Mouse (Mus musculus) ES-E14 (cell line): Measurements from ENCODE around the gene Ubxn4. TPM values are rescaled to one million over a fixed set of nuclear protein-coding genes. Genes with fewer than 3 reads are reported as not detected.

Experiments used
- DNase-seq: peaks from one replicate; pipeline ENCODE4 v3.0.0-alpha.2; 2013; ENCODE audit warnings: low read depth, low spot score
- H3K27ac ChIP-seq: 2 replicates; pipeline ENCODE4 v1.5.1; 2012; ENCODE audit warnings: low read depth, mild to moderate bottlenecking, low read length, moderate library complexity, mixed read lengths; ENCODE audit not compliant: poor library complexity, insufficient read depth, severe bottlenecking
- H3K36me3 ChIP-seq: 2 replicates; pipeline ENCODE4 v1.6.1; 2012; ENCODE audit warnings: mild to moderate bottlenecking, low read length, moderate library complexity, mixed read lengths; ENCODE audit not compliant: control insufficient read depth, poor library complexity, insufficient read depth, severe bottlenecking
- H3K4me1 ChIP-seq, 2 experiments: fragments of 150-350 bp in 1 of 2; sonication (generic) in 1 of 2; 2 replicates each; pipeline ENCODE4 v1.6.1; 2012; ENCODE audit warnings: low read length in 2 of 2, mild to moderate bottlenecking in 1 of 2, mixed read lengths in 1 of 2; ENCODE audit not compliant: control insufficient read depth in 2 of 2, insufficient read depth in 2 of 2, poor library complexity in 1 of 2
- H3K4me3 ChIP-seq, 2 experiments: fragments of 150-350 bp in 1 of 2; sonication (generic) in 1 of 2; 2 replicates each; pipeline ENCODE4 v1.5.1; 2012; ENCODE audit warnings: low read length in 2 of 2, low read depth in 1 of 2, mild to moderate bottlenecking in 1 of 2, mixed read lengths in 1 of 2; ENCODE audit not compliant: insufficient read depth in 1 of 2, poor library complexity in 1 of 2, severe bottlenecking in 1 of 2
- H3K9ac ChIP-seq: 2 replicates; pipeline ENCODE4 v1.6.1; 2012; ENCODE audit warnings: low read depth, mild to moderate bottlenecking, low read length, mixed read lengths; ENCODE audit not compliant: poor library complexity, insufficient read depth, severe bottlenecking
- H3K9me3 ChIP-seq: fragments of 150-350 bp; sonication (generic); 2 replicates; pipeline ENCODE4 v1.6.1; 2012; ENCODE audit warnings: low read depth, mild to moderate bottlenecking, low read length; ENCODE audit not compliant: control insufficient read depth, insufficient read depth
- CHD2 ChIP-seq: IDR thresholded peaks from 2 replicates; pipeline ENCODE4 v1.6.1; 2014; ENCODE audit warnings: mild to moderate bottlenecking, low read depth, low read length, inconsistent platforms
- HCFC1 ChIP-seq: IDR thresholded peaks from 2 replicates; pipeline ENCODE4 v1.6.1; 2012; ENCODE audit warnings: low read length, inconsistent platforms, borderline replicate concordance; ENCODE audit not compliant: insufficient read depth
- MAFK ChIP-seq: IDR thresholded peaks from 2 replicates; pipeline ENCODE4 v1.6.1; 2014; ENCODE audit warnings: mild to moderate bottlenecking, low read depth, low read length, inconsistent platforms; ENCODE audit not compliant: insufficient read depth
- ZC3H11A ChIP-seq: IDR thresholded peaks from 2 replicates; pipeline ENCODE4 v1.6.1; 2012; ENCODE audit warnings: low read depth, mild to moderate bottlenecking, inconsistent platforms, low read length, borderline replicate concordance
- ZNF384 ChIP-seq: IDR thresholded peaks from 2 replicates; pipeline ENCODE4 v1.6.1; 2012; ENCODE audit warnings: low read depth, low read length, inconsistent platforms
- in situ Hi-C, 2 experiments: fragments of 600-800 bp; cut with MboI; formaldehyde crosslinking; loops; one replicate each; pipeline ENCODE4 v1.15.1; 2025; ENCODE audit warnings: low sequenced_read_pairs in 2 of 2, inconsistent platforms in 1 of 2; ENCODE audit not compliant: unreplicated experiment in 2 of 2
- total RNA-seq: library from RNA; depleted of rRNA; stranded (reverse); fragments of 300-350 nt; gene quantifications from 2 replicates; pipeline ENCODE4 v1.2.3, GENCODE M21; 2012

Gene Ubxn4
- total RNA-seq, 1 experiment, result 50.2 TPM

GRCm38 (mm10) chr1:128295296-128295695 lies 51.5 kb downstream of the Ubxn4 start:
- Histone ChIP-seq H3K36me3 (no peaks in the 10 kb centered on the region), H3K4me1 (no peaks in the 10 kb centered on the region; a peak in 1 of 4 replicates), H3K9me3 (no peaks in the 10 kb centered on the region), H3K9ac (no peak overlapping the region), H3K27ac (no peak overlapping the region), H3K4me3 (no peak overlapping the region)
- no peak for DNase-seq
- in situ Hi-C loops, result loop anchor here in 1 of 2 experiments (25.0 kb wide), 1 partner anchor 542 kb away; no protein-coding TSS in a partner anchor
- no peak for TF ChIP-seq ZNF384
- TF ChIP-seq MAFK, result no peak
- no peak for TF ChIP-seq ZC3H11A
- no peak for TF ChIP-seq CHD2
- TF ChIP-seq HCFC1, result no peak

GRCm38 (mm10) chr1:128295717-128296528 lies 52.2 kb downstream of the Ubxn4 start:
- H3K9me3 ChIP-seq, result no peaks in the 10 kb centered on the region
- H3K9ac ChIP-seq, result no peak overlapping the region
- H3K27ac ChIP-seq, result no peak overlapping the region
- H3K36me3 ChIP-seq, result no peaks in the 10 kb centered on the region
- no peak for TF ChIP-seq HCFC1
- no peak for TF ChIP-seq ZC3H11A
- TF ChIP-seq MAFK, result no peak
- no peak for TF ChIP-seq CHD2
- no peak for TF ChIP-seq ZNF384
- no peak for DNase-seq
- H3K4me3 ChIP-seq, result no peak overlapping the region
- H3K4me1 ChIP-seq, result no peaks in the 10 kb centered on the region; a peak in 1 of 4 replicates
- in situ Hi-C loops, result loop anchor here in 1 of 2 experiments (25.0 kb wide), 1 partner anchor 541 kb away; no protein-coding TSS in a partner anchor

DNA sequence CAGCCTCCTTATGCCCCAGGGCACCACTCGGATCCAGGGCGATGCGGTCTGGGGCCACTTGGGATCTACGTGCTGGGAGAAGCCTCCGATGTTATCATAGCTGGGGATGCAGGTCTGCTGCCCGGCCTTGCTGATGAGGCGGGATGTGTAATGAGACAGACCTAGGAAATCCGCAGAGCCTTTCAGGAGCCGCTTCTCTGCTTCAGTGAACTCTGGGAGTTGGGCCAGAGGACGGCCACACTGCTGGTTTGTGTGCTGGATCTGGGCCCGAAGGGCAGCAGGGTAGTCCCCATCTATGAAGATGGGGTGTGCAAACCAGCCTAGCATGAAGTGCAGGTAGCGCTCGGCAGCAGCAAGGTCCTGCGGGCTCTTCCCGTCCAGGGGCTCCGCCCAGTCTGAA lies 60.1 kb downstream of the Ubxn4 start:
- peak overlapping the region; percentile 35; the same call in 1 of the 2 replicates for H3K9ac ChIP-seq
- TF ChIP-seq ZNF384 (no peak), ZC3H11A (no peak), MAFK (no peak), HCFC1 (no peak), CHD2 (no peak)
- no peak for DNase-seq
- no peaks in the 10 kb centered on the region for H3K36me3 ChIP-seq
- H3K9me3 ChIP-seq, result no peaks in the 10 kb centered on the region
- no peak overlapping the region for H3K27ac ChIP-seq
- H3K4me3 ChIP-seq, result peak overlapping the region; percentile 54 to 60
- in situ Hi-C loops, result no loop called here
- peaks cover 0 to 5% of the 10 kb centered on the region in 2 experiments; a peak in 1 of 4 replicates for H3K4me1 ChIP-seq

- TF ChIP-seq CHD2, result no peak
- TF ChIP-seq MAFK, result no peak
- TF ChIP-seq HCFC1, result no peak
- TF ChIP-seq ZC3H11A, result no peak
- TF ChIP-seq ZNF384, result no peak
- in situ Hi-C loops, result no loop called here
- Histone ChIP-seq H3K9ac (no peak overlapping the region), H3K4me3 (no peak overlapping the region), H3K9me3 (no peaks in the 10 kb centered on the region), H3K27ac (no peak overlapping the region), H3K36me3 (no peaks in the 10 kb centered on the region), H3K4me1 (peaks cover 0 to 4% of the 10 kb centered on the region in 2 experiments; a peak in 1 of 4 replicates)
- DNase-seq, result no peak
Observed at GRCm38 (mm10) chr1:128309043-128309442, 65.3 kb downstream of the Ubxn4 start.
